Mouse (Mus musculus): ENCODE data around the gene Bicdl1.
A peak's percentile ranks its signal among the peaks of the same experiment; 100 is the strongest.
"Not testable (repeated sequence)": the region's sequence is repeated elsewhere in the genome, so short reads cannot be mapped to it uniquely, and the experiment has no call there.

Gene Bicdl1

DNA sequence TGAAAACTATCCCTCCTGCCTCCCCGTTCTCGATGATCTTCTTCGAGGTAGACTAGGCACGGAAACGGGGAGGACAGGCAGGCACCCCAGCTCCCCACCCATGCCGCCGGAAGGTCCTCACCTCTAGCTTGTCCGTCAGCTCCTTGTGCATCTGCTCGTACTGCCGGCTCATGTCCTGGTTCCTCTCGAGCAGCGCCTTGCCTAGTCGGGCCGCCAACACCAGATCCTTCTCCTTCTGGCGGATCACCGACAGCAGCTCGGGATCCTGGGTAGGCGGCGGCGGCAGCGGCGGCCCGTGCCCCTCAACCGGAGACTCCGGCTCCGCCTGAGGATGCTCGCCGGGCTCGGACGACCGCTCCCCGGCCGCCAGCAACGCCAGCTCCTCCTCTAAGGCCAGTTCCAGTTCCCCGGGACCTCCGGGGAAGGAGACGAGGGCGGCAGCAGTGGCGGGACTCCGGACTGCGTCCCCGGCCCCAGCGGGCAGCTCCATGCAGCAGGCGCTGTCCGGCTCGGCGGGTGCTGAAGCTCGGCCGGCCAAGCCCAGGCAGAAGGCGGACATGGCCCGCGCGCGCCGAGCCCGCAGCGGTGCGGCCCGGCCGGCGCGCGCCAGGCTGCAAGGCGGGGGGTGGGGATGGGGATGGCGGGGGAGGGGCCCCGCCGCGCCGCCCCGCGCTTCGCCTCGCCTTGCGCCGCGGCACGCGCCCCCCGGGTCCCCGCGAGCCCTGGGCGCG lies at the start of gene Bicdl1:
Gene Bicdl1 (minus strand): TSS at position 621 of the 731 bp plus-strand sequence.
- DNase-seq (ENCODE audit: inconsistent age in 2 of 2, low spot score in 1 of 2): peak; percentile 84 to 94

DNA sequence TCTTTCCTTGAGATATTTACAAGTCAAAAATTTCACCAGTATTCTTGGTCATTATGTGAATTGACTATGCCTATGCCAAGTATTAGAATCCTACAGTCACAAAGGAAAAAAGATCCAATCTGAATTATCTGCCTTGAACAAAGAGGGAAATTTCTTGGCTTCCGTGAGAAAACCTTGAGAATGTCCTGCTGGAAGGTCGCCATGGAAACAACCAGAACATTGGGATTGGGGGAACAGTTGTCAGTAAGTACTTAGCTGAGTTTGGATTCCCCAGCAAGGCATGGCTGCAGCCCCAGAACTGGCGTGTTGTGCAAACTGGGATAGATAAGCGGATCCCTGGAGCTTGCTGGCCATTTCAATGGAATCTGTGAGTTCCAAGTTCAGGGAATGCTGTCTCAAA lies 45.5 kb upstream of the Bicdl1 start:
- no peak for DNase-seq (ENCODE audit: inconsistent age in 2 of 2, low spot score in 1 of 2)

DNA sequence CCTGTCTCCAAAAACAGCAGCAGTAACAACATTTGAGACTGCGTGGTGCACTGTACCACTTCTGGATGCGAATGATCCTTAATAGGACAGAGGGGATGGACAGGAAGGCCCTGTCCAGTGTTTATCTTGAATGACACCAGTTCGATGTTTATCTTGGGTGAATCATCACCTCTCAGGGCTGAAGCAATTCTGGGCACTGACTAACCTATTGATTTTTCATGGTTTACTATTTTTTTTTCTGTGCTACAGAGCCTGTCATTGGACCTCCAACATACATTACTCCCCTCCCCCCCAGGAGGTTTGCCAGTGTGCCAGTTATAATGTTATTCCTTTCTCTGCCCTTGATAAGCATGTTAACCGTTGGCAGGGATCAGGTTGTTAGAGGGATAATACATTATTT lies 43.9 kb upstream of the Bicdl1 start:
- peak in 1 of 2 experiments; percentile 52 for DNase-seq (ENCODE audit: inconsistent age in 2 of 2, low spot score in 1 of 2)

DNA sequence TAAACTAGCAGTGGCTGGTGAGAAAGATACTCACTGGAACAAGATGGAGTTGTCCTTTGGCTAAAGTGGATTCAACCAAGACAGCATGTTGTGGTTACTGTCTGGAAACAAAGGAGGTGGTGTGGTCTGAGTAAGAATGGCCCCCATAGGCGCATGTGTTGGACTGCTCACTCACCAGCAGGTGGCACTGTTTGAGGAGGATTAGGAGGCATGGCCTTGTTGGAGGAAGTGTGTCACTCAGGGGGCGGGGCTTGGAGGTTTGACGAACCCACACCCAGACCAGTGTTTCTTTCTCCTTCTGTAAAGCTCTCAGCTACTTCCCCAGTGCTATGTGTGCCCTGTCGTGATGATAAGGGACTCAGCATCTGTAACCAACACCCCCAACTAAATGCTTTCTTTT lies 38.6 kb upstream of the Bicdl1 start:
- no peak for DNase-seq (ENCODE audit: inconsistent age in 2 of 2, low spot score in 1 of 2)

DNA sequence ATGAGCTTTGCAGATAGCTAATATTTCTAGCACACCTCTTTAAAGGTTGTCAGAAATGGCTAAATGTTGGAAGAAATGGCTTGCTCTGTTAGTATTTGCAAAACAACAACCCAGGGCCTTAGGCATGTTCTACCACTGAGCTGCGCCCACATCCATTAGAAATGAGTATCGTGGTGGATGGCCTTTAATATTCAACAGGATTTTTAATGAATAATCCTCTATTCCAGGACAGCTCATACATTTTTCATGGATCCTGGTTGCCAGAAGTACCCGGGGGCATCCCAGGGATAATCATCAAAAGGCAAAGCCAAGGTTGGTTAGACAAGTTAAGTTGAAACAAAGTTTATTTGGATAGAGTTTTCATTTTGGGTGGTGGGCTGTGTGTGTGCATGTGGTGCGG lies 37.7 kb upstream of the Bicdl1 start:
- no peak for DNase-seq (ENCODE audit: inconsistent age in 2 of 2, low spot score in 1 of 2)

DNA sequence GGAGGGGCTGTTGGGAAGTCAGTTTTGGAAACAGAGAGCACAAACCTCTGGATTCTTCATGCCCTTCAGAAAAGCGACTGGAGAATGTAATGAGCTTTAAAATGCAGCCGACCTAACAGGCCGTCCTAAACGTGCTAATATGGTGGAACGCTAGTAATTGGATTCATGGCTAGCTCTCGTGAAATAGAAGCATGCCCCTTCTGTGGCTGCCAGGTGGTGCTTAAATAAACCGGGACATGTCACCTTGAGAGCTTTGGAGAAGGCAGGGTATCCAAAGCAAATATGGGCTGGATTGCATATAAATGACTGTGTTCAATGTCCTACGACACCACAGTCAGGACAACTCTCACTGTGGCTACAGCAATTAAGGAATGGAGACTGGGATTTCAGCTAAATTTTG lies 35.4 kb upstream of the Bicdl1 start:
- no peak for DNase-seq (ENCODE audit: inconsistent age in 2 of 2, low spot score in 1 of 2)

DNA sequence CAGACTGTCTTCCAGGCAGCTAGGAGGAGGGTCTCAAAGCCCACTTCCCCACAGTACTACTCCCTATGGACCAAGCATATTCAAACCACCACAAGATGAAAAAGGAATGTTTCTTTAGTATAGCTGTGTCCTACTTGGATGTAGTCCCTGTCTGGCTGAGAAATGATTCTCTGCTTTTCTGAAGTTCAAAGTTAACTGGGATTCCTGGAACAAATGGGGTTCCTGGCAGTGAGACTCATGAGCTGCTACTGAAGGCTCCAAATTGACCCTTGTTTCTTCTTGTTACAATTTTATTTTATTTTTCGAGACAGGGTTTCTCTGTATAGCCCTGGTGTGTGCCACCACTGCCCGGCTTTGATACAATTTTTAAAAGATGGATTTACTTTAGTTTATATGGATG lies 32.6 kb upstream of the Bicdl1 start:
- no peak for DNase-seq (ENCODE audit: inconsistent age in 2 of 2, low spot score in 1 of 2)

DNA sequence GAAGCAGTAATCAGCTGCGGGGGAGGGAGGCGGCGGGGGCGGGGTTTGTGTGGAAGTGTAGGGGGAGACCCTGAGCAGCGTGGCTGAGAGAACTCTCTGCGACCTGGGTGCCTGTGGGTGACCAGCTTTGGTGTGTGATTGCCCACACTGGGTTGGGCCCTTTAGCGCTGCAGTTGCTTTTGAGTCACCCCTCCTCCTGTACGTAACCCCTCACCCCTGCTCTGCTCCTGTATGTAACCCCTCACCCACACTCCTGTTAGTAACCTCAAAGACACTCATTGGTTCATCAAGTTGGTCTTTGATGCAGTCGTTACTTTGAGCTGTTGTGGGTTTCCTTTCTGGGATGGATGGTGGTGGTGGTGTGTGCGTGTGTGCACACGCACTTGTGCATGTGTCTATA lies 29.5 kb upstream of the Bicdl1 start:
- no peak for DNase-seq (ENCODE audit: inconsistent age in 2 of 2, low spot score in 1 of 2)

DNA sequence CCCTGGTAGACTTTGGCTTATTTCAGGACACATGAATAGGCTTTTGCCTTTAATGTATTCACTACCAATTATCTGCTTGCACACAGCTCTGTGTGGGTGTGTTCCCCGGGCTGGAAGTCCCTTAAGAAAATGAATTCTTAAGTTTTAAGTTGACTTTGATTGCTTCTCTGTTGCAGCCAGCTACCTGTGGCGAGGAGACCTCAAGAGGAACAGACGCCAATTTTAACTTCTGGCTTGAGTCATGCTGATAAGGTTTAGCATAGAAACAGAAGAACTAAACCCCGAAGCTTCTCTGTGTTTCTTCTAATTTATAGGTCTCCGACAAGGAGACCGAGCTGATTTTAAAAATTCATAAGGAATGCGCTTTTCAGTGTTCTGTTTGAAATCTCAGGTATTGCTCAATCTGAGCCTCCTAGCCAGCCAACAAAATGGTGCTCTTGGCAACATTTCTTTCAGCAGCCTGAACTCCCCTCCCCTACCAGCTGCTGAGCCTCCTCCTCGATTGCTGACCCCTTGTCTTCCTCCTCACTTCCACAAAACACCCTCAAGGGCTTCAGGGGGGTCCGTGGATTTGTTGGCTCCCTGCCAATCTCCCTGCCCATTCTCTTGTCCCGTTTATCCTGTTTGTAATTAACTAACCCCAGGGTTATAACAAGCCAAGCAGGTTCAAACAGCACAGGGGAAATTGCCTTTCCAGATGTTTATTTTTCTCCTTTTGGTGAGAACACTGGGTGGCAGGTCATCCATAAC lies 27.2 kb upstream of the Bicdl1 start:
- DNase-seq (ENCODE audit: inconsistent age in 2 of 2, low spot score in 1 of 2): no peak

DNA sequence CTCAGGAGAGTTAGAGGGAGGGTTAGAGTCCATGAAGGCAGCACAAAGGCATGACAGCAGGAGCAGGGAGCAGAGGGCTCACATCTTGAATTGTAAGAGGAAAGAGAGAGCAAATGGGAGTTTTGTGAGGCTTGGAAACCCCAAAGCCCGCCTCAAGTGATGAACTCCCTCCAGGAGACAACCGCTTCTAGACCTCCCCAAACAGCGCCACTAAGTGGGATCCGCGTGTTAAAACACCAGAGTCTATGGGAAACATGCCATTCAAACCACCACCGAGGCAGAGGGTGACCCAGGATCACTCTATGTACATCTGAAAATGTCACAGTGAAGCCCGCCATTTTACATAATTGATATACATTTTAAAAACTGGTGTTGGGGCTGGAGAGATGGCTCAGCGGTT lies 26.1 kb upstream of the Bicdl1 start:
- DNase-seq (ENCODE audit: inconsistent age in 2 of 2, low spot score in 1 of 2): no peak

DNA sequence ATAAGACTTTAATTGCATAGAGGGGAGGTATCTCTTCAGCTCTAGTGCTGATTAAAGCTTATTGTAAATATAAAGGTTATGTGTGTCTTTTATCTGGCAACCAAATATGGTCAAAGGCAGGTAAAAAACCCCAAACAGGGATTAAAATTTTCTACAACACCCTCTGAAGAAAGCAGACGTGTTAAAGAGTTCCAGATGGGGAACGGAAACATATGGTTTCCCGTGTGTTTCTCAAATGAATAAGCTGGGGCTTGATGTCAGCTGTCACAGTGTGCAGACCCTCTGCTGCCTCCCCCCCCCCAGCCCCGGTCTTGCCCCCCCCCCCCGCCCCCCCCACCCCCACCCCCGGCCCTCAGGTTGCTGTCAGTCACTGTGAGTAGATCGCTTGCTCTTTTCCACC lies 24.1 kb upstream of the Bicdl1 start:
- no peak for DNase-seq (ENCODE audit: inconsistent age in 2 of 2, low spot score in 1 of 2)

DNA sequence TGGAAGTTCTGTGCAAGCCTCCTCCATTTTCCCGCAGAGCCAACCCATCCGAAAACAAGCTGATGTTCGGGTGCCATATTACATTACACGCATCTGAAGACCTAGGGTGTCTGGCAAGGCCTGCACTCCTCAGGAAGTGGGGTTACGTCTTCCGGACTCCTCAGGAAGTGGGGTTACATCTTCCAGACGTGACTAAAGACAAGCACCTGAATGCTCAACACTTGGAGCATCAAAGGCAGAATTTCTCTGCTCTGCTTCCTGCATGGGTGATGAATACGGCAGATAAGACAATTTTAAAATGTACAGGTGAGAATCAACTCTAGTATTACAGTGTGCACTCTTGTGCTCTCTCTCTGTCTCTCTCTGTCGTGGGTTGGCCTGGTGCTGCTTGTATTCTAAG lies 23.4 kb upstream of the Bicdl1 start:
- no peak for DNase-seq (ENCODE audit: inconsistent age in 2 of 2, low spot score in 1 of 2)

DNA sequence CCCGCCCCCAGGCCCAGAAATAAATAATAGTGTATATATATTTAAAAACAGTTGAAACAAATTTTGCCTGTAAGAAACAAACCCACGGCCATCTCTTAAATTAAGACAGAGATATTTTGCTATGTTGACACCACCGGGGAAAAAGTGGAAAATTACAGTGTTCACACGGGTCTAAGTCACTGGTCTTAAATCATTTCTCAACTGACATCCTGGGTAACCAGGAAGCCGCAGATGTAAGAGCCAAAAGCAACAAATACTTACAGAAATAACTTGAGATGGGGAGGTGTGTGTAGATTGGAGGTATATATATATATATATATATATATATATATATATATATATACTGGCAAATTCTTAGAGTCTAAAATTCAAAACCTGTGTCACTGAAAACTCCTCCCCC lies 21.5 kb upstream of the Bicdl1 start:
- DNase-seq (ENCODE audit: inconsistent age in 2 of 2, low spot score in 1 of 2): no peak

DNA sequence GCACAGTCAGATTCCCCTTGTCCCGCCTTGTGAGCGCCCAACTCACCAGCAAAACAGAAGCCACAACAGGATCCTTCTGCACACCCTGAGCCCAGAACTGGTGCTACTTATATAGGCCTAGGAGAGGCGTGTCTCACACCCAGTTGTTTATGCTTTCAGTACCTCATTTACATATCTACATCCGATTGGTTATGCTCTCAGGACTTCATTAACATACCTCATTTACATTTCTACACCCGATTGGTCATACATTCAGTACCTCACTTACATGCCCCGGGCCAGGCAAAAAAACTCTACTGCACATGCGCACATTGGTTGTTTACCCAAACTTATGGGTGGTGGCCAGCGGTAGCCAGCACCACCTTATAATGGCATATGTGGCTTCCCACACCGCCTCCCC lies 20.5 kb upstream of the Bicdl1 start:
- DNase-seq (ENCODE audit: inconsistent age in 2 of 2, low spot score in 1 of 2): not testable (repeated sequence)

DNA sequence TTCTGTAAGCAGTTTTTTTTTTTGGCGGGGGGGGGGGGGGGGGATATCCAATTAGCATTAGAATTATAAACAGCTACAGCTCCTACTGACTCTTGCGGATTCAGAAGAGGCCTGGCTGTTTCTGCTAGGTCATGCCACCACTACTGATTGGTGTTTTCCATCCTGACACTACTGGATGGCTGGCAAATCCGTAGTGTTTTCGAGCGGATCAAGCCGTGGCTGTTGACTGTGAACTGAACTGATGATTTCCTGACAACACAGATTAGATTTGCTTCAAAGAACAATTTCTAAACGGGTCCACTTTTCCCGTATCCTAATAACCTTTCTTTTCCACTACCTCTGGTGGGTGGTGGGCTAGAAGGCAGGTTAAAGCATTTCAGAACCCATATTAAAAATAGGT lies 16.9 kb upstream of the Bicdl1 start:
- DNase-seq (ENCODE audit: inconsistent age in 2 of 2, low spot score in 1 of 2): no peak

DNA sequence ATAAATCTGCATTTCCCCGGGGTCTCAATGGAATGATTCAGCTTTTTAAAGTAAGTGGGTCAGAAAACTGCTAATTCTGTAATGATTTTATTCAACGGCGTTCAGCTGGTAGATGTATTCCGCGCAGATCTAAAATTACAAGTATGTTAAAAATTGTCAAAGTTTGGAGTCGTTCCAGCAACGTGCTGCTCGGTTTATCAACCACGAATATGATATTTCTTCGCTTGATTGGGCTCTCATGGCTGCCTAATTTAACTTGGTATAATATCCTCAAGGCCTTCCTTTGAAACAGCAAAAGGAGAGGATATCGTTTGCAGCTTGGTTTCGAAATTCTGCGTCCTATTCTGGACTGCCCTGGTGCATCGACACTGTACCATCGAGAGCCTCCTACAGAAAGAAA lies 13.9 kb upstream of the Bicdl1 start:
- no peak for DNase-seq (ENCODE audit: inconsistent age in 2 of 2, low spot score in 1 of 2)

DNA sequence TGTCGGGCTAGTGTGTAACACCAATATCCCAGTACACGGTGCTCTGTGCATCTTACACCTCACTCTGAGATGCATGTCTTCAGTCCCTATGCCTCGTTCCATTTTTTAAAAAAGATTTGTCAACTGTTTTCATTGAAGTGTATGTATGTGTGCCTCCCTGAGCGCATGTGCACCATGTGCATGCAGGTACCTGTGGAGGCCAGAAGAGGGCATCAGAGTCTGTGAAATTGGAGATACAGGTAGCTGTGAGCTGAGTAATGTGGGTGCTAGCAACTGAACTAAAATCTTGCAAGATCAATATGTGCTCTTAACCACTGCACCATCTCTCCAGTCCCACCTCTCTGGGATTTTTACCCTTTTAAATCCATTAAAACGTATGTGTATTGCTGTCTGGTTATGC lies 6.6 kb upstream of the Bicdl1 start:
- DNase-seq (ENCODE audit: inconsistent age in 2 of 2, low spot score in 1 of 2): no peak

DNA sequence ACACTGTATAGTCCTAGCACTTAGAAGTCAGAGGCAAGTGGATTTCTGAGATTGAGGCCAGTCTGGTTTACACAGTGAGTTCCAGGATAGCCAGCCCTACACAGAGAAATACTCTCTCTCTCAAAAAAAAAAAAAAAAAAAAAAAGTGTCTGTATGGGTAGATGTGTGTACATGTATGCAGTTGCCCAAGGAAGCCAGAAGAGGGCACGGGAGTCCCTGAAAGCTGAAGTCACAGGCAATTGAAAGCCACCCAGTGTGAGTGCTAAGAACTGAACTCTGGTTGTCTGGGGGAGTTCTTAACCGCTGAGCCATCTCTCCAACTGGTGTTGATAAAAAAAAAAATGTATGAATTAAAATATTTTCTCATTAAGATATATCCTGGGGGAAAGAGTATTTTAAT lies 3.1 kb upstream of the Bicdl1 start:
- DNase-seq (ENCODE audit: inconsistent age in 2 of 2, low spot score in 1 of 2): no peak

DNA sequence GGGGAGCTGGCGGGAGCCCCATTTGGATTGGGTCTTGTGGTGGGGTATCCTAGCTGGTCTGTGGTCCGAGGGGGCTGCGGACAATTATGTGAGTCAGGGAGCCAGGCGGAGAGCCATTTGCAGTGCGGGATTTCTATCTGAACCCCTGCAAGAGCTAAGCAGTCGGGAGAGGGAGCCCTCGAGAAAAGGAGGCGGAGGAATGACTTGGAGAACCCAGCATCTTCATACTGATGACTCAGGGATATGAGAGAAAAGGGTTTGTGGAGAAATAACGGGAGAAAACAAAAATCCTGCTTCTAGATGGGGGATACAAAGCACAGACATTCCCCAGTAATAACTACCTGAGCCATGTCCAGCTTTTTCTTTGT lies 1.4 kb upstream of the Bicdl1 start:
- no peak for DNase-seq (ENCODE audit: inconsistent age in 2 of 2, low spot score in 1 of 2)

DNA sequence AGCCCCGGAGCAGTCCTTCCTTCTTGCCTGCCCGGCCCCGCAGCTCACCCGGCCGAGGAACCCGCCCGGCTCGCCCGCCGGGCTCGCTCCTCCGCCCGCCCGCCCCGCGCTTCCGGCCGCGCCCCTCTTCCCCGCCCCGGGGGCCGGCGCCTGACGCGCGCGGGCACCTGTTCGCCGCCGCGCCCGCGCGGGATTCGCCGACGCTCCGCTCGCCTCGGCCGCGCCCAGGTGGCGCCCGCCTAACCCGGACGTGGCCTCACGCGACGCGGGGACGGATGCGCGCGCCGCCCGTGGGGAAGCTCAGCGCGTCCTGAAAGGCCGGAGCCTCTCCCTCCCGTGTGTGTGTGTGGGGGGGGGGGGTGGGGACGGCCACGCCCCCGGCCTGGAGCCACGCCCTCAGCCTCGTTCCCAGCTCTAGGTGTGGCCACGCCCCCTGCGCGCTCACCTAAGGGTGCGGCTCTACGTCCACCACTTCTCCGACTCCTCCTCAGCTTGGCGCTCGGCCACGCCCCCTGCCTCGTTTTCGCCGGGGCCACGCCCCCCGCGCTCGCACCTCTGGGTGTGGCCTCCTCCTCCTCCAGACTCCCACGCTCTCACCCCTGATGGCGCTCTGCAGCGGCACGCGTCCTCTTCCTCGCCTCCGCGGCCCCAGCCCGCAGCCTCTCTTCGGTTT lies 891 bp upstream of the Bicdl1 start:
- peak; percentile 85 to 94 for DNase-seq (ENCODE audit: inconsistent age in 2 of 2, low spot score in 1 of 2)

DNA sequence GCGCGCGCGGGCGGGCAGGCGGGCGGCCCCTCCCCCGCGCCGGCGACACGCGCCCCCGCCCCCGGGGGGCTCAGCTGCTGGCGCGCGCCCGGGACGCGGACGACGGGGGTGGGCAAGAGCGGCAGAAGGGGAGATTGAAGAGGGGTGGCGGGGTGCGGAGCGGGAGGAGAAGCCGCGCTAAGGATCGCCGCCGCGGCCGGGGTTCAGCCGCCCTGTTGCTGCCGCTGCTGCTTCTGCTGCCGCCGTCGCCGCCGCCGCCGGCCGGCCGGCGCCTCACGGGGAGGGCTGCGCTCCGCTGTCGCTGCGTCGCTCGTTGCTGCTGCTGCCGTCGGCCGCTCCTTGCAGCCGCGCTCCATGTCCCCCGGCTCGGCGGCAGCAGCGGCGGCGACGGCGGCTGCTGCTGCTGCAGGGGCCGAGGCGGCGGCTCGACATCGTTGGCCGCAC lies 333 bp upstream of the Bicdl1 start:
- peak in 1 of 2 experiments; percentile 77 for DNase-seq (ENCODE audit: inconsistent age in 2 of 2, low spot score in 1 of 2)

DNA sequence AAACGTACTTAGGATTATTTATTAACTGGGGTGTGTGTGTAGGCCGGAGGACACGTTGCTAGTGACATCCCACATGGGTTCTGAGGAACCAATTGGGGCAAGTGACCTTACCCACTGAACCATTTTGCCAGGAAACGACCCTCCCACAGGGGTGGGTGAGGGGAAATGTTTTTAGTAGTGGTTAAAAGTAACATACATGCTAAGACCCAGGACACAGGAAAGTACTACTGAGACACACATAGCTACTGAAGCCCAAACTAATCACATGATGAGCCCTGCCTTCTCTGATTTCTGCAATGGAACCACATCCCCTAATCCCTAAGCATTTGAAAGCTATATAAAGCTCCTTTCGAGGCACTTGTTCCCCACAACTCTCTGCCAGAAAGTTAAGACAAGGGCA lies 1.1 kb downstream of the Bicdl1 start:
- DNase-seq (ENCODE audit: inconsistent age in 2 of 2, low spot score in 1 of 2): no peak

Measured in adrenal gland, adult (tissue).